Mouse (Mus musculus) E14TG2a.4 (cell line): ENCODE measurements around the gene Fam213b.
A peak's percentile ranks its signal among the peaks of the same experiment; 100 is the strongest.

Source experiments
- H3K27me3 ChIP-seq: 2 replicates; pipeline ENCODE4 v1.6.1; 2014; ENCODE audit warnings: low read length, control low read depth; ENCODE audit not compliant: insufficient read depth
- H3K36me3 ChIP-seq: 2 replicates; pipeline ENCODE4 v1.6.1; 2014; ENCODE audit warnings: low read length, control low read depth; ENCODE audit not compliant: insufficient read depth
- H3K4me1 ChIP-seq: replicated peaks from 2 replicates; pipeline ENCODE4 v1.6.1; 2014; ENCODE audit warnings: low read depth, low read length, control low read depth
- H3K4me3 ChIP-seq: replicated peaks from 2 replicates; pipeline ENCODE4 v1.5.1; 2014; ENCODE audit warnings: mild to moderate bottlenecking, low read length
- H3K9me3 ChIP-seq: 2 replicates; pipeline ENCODE4 v1.6.1; 2014; ENCODE audit warnings: low read length, control low read depth
- CTCF ChIP-seq: conservative IDR thresholded peaks from 2 replicates; pipeline ENCODE4 v1.5.1; 2014; ENCODE audit warnings: low read length
- NANOG ChIP-seq: IDR thresholded peaks from 2 replicates; pipeline ENCODE4 v1.6.1; 2014; ENCODE audit warnings: borderline replicate concordance, low read length, mixed read lengths
- POU5F1 ChIP-seq: IDR thresholded peaks from 2 replicates; pipeline ENCODE4 v1.6.1; 2014; ENCODE audit warnings: low read length, borderline replicate concordance

Fam213b gene

DNA sequence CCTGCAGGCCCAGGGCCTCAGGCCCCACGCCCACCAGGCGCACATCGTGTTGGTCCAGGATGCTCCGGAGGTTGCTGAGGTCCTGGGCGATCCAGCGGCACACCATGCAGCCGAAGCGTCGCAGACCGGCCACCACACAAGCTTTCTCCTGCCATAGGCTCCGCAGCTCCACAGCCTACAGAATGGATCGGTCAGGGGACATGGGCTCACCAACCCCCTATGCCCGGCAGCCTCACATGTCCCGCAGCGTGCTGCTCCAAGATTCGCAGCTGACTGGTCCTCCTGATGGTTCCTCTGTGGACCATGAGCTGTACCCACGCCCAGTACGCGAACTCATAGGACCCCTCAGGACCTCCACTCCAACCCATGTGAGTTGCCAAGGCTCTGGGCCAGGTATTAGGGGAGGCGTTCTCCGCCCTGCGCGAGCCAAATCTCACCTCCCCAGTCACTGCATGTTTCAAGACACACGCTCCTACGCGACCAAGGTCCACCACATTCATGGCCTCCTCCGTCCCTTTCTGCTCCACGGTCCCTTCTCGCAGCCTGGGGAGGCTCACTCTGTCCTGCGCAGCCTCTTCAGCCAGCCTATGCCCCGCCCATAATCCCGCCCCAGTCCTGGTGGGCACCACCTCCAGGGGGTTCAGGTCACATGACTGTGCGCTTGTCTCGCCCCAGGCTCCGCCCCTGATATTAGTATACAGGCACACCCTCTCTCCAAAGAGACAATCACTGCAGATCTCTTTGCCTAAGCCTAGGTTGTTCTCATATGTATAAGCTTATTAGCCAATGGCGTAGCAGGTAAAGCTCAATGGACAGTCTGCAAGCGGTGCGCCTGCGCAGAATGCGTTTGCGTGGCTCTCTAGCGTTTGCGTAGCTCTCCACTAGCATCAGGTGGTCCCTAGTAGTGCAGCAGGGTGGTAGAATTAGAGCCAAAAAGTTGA, at the start of gene Fam213b:
Gene Fam213b, minus strand, starts transcription at position 630 of the 941 bp plus-strand sequence.
- Histone ChIP-seq H3K9me3 (no peaks in the 10 kb centered on the region), H3K36me3 (peaks cover 18% of the 10 kb centered on the region), H3K4me1 (peaks cover 41% of the 10 kb centered on the region), H3K4me3 (peak within 1 kb of the TSS; percentile 81), H3K27me3 (peaks cover 30% of the 10 kb centered on the region)
- no peak for TF ChIP-seq NANOG

DNA sequence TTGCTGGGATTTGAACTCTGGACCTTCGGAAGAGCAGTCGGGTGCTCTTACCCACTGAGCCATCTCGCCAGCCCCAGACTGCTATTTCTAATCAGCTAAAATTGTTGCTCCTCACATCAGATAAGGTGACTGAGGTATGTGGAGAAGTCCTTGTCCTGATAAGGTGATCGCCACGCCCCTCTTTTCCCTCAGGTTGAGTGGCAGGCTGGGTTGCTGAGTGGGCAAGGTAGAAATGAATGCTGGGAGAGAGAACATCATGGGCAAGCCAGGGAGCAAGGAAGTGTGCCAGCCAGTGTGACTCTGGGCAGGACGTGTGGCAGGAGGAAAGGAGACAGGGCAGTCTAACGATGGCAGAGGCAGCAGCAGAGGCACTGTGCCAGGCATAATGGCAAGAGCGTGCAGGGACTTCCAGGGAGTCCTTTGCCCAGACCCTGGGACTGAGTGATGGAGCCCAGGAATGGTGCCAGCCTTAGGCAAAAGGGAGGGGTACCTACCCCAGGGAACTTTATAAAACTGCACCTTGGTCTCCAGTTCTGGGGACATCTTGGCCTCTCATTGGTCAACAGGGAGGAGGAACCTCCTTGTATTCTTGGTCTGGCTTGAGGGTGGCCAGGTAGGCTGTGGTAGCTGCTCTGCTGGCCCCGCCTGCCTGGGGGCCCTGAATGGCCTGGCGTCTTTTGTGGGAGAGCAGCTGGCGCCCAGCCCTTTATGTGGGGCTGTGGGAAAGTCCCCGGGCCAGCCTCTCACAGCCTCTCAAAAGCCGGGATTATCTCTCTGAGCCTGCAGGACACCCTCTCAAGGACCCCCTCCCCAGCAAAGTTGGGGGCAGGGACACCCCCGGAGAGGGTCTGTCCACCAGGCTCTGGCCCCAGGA, 49.4 kb upstream of the Fam213b start:
- Histone ChIP-seq H3K9me3 (no peaks in the 10 kb centered on the region), H3K36me3 (no peaks in the 10 kb centered on the region), H3K4me1 (peaks cover 41% of the 10 kb centered on the region), H3K4me3 (no peak overlapping the region), H3K27me3 (peaks cover 49% of the 10 kb centered on the region)
- no peak for TF ChIP-seq CTCF
- no peak for TF ChIP-seq POU5F1
- TF ChIP-seq NANOG: no peak

- no peak for TF ChIP-seq CTCF
- TF ChIP-seq POU5F1: no peak
- no peak for TF ChIP-seq NANOG
- peak overlapping the region; percentile 69 for H3K4me3 ChIP-seq
- H3K4me1 ChIP-seq: peaks cover 44% of the 10 kb centered on the region
- H3K36me3 ChIP-seq: no peaks in the 10 kb centered on the region
- H3K27me3 ChIP-seq: peaks cover 29% of the 10 kb centered on the region
- H3K9me3 ChIP-seq: no peaks in the 10 kb centered on the region
These were observed 47.4 kb upstream of the Fam213b start for GRCm38 (mm10) chr4:154946319-154946718.

DNA sequence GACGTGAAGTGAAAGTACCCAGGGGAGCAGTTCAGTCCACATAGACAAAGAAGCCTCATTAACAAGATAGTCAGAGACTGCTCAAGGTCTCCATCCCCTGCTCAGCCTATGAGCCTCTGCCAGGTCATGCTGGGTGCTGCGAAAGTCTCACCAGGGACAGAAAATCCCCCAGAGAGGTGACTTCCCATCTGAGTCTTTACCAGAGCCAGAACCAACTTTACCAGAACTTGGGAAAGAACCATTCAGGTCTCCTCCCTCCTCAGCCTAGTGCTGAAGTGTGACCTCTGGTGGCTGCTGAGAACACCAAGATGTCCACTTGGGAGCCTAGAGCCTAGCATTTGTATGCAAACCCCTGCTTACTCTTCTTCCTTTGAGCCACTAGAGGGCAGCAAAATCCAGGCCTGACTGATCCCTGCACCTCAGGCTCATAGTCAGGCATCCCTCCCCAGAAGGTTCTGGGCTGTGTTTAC, 45.2 kb upstream of the Fam213b start:
- Histone ChIP-seq H3K27me3 (peaks cover 11% of the 10 kb centered on the region), H3K4me1 (peaks cover 38% of the 10 kb centered on the region), H3K4me3 (no peak overlapping the region), H3K9me3 (no peaks in the 10 kb centered on the region), H3K36me3 (no peaks in the 10 kb centered on the region)
- TF ChIP-seq CTCF (peak; percentile 85), NANOG (no peak)

- no peak overlapping the region for H3K4me3 ChIP-seq
- H3K27me3 ChIP-seq: peaks cover 5% of the 10 kb centered on the region
- peaks cover 38% of the 10 kb centered on the region for H3K4me1 ChIP-seq
- H3K36me3 ChIP-seq: no peaks in the 10 kb centered on the region
- no peaks in the 10 kb centered on the region for H3K9me3 ChIP-seq
- no peak for TF ChIP-seq NANOG
- no peak for TF ChIP-seq POU5F1
- no peak for TF ChIP-seq CTCF
These were observed 44.5 kb upstream of the Fam213b start for GRCm38 (mm10) chr4:154943323-154944039.

DNA sequence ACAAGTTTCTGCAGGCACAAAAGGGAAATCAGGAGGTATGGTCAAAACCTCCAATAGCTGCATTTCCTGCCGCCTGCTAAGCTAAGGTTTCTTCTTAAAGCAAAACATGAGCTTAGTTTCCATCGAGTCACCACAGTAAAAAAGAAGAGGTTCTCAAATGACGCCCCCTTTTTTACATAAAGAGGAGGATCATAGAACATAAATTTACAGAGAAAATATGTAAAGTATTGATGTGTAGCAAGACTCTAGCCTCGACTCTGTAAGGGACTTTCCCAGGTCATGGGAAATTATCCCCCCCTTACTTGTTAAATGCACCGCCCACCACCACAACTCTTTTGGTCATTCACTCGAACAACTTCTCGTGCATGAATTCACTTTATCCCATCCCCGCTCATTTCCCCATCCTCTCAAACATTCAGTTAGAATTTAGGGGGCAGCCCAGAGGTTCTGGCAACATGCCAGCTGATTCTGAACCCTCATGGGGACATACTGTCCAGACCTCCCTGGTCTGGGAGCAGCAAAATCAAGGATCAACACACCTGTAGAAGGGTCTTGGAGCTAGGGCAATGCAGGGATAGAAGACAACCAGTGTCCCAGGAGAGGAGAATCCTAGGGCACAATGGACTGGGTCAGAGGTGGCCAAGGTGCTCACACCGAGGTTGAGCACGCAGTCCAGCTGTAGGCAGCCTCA, 43.8 kb upstream of the Fam213b start:
- H3K36me3 ChIP-seq: no peaks in the 10 kb centered on the region
- peak overlapping the region; percentile 35; the same call in 1 of the 2 replicates for H3K4me3 ChIP-seq
- no peak for TF ChIP-seq NANOG
- no peak for TF ChIP-seq CTCF
- TF ChIP-seq POU5F1: no peak
- peaks cover 38% of the 10 kb centered on the region for H3K4me1 ChIP-seq
- H3K9me3 ChIP-seq: no peaks in the 10 kb centered on the region
- 0 out of 2 replicates have a peak, but pooled peaks cover 2% of the 10 kb centered on the region for H3K27me3 ChIP-seq

DNA sequence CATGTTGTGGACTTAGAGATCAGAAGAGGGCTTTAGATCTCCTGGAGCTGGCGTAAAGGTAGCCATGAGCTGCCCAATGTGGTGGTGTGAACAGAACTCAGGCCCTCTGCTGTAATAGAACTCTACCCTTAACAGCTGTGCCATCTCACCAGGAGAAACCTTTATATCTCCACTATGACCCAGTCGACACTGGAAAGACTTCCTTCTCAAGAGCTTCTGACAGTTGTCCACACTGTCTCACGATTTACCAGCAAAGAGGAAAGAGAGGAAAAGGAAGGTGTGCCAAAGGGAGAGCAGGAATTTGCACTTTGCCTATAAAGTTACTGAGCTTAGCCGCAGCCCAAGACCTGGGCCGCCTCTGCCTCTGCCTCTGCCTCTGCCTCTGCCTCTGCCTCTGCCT, 42.9 kb upstream of the Fam213b start:
- H3K9me3 ChIP-seq: no peaks in the 10 kb centered on the region
- H3K27me3 ChIP-seq: 0 out of 2 replicates have a peak, but pooled peaks cover 2% of the 10 kb centered on the region
- TF ChIP-seq NANOG (no peak), CTCF (no peak)
- H3K4me1 ChIP-seq: peaks cover 33% of the 10 kb centered on the region
- H3K4me3 ChIP-seq: no peak overlapping the region
- no peaks in the 10 kb centered on the region for H3K36me3 ChIP-seq
